Mouse (Mus musculus): Measurements from ENCODE around the gene Ppfia1.

The Ppfia1 gene

GRCm38 (mm10) chr7:144562016-144562415 is 8.5 kb upstream of the Ppfia1 start:
- POLR2A ChIA-PET = interaction anchor here in 2 of 4 experiments (0.6 to 1.5 kb wide), 3 partner anchors 20 to 103 kb away, joined by 3 read pairs; partner anchors contain the start of gene Fadd (in 1 of the 2)
- CTCF ChIA-PET = interaction anchor here in 2 of 4 experiments (0.6 to 1.1 kb wide), 4 partner anchors 20 to 174 kb away, joined by 3 to 7 read pairs (median 4); partner anchors contain the start of gene Fadd (in 1 of the 2)

- POLR2A ChIA-PET = no interaction called here
Measured at GRCm38 (mm10) chr7:144560594-144560993, 7.1 kb upstream of the Ppfia1 start.

GRCm38 (mm10) chr7:144558552-144558951 is 5.0 kb upstream of the Ppfia1 start:
- ChIA-PET CTCF (interaction anchor here in 1 of 4 experiments (1.2 kb wide), 1 partner anchor 23 kb away, joined by 3 read pairs; the partner anchor contains the start of gene Fadd), POLR2A (interaction anchor here in 1 of 4 experiments (0.5 kb wide), 1 partner anchor 136 kb away, joined by 3 read pairs; no protein-coding TSS in a partner anchor)

More at GRCm38 (mm10) chr7:144560594-144560993, 7.1 kb upstream of the Ppfia1 start:
- CTCF ChIA-PET = interaction anchor here in 1 of 4 experiments (0.5 kb wide), 1 partner anchor 96 kb away, joined by 5 read pairs; no protein-coding TSS in a partner anchor

- CTCF ChIA-PET = interaction anchor here in 2 of 4 experiments (1.1 to 1.4 kb wide), 2 partner anchors 222 to 346 kb away, joined by 3 to 4 read pairs; no protein-coding TSS in a partner anchor
- POLR2A ChIA-PET = interaction anchor here in 2 of 4 experiments (0.6 to 2.0 kb wide), 3 partner anchors 11 to 168 kb away, joined by 3 to 11 read pairs (median 4); partner anchors contain the start of gene Fadd (in 1 of the 2)
Measured at GRCm38 (mm10) chr7:144554123-144554472, 569 bp upstream of the Ppfia1 start.

- CTCF ChIA-PET = interaction anchor here in 2 of 4 experiments (0.7 to 1.2 kb wide), 3 partner anchors 79 to 355 kb away, joined by 3 to 8 read pairs (median 4); no protein-coding TSS in a partner anchor
- POLR2A ChIA-PET = interaction anchor here in 2 of 4 experiments (0.6 to 3.1 kb wide), 9 partner anchors 13 to 686 kb away, joined by 3 to 12 read pairs (median 3); partner anchors contain the start of gene Fadd (in 2 of the 2)
Measured at GRCm38 (mm10) chr7:144552274-144552673, 1.3 kb downstream of the Ppfia1 start.

- POLR2A ChIA-PET = interaction anchor here in 1 of 4 experiments (2.2 to 3.1 kb wide), 2 partner anchors 11 to 31 kb away, joined by 10 to 12 read pairs; partner anchors contain the start of gene Fadd
Measured at GRCm38 (mm10) chr7:144550811-144551210, 2.7 kb downstream of the Ppfia1 start.

GRCm38 (mm10) chr7:144549904-144550566 is 3.5 kb downstream of the Ppfia1 start:
- ChIA-PET POLR2A (interaction anchor here in 2 of 4 experiments (0.9 to 3.1 kb wide), 4 partner anchors 9 to 32 kb away, joined by 3 to 12 read pairs (median 6); partner anchors contain the start of gene Fadd (in 1 of the 2)), CTCF (interaction anchor here in 2 of 4 experiments (0.6 to 1.2 kb wide), 4 partner anchors 26 to 333 kb away, joined by 3 read pairs; no protein-coding TSS in a partner anchor)

More at GRCm38 (mm10) chr7:144550811-144551210, 2.7 kb downstream of the Ppfia1 start:
- CTCF ChIA-PET = interaction anchor here in 1 of 4 experiments (1.2 kb wide), 1 partner anchor 231 kb away, joined by 3 read pairs; no protein-coding TSS in a partner anchor

- CTCF ChIA-PET = interaction anchor here in 1 of 4 experiments (0.7 kb wide), 1 partner anchor 21 kb away, joined by 4 read pairs; no protein-coding TSS in a partner anchor
- POLR2A ChIA-PET = no interaction called here
Measured at GRCm38 (mm10) chr7:144545231-144545630, 8.3 kb downstream of the Ppfia1 start.

- ChIA-PET CTCF (interaction anchor here in 2 of 4 experiments (0.6 to 0.7 kb wide), 3 partner anchors 53 to 625 kb away, joined by 3 read pairs; no protein-coding TSS in a partner anchor), POLR2A (interaction anchor here in 2 of 4 experiments (0.6 to 2.3 kb wide), 5 partner anchors 9 to 421 kb away, joined by 3 to 10 read pairs (median 4); no protein-coding TSS in a partner anchor)
Measured at GRCm38 (mm10) chr7:144541351-144541750, 12.2 kb downstream of the Ppfia1 start.

GRCm38 (mm10) chr7:144539146-144539545 is 14.4 kb downstream of the Ppfia1 start:
- ChIA-PET POLR2A (interaction anchor here in 1 of 4 experiments (1.1 to 2.3 kb wide), 3 partner anchors 11 to 26 kb away, joined by 4 to 10 read pairs (median 6); no protein-coding TSS in a partner anchor), CTCF (no interaction called here)

GRCm38 (mm10) chr7:144538030-144538644 is 15.4 kb downstream of the Ppfia1 start:
- ChIA-PET CTCF (interaction anchor here in 2 of 4 experiments (0.6 kb wide), 2 partner anchors 17 to 708 kb away, joined by 3 read pairs; no protein-coding TSS in a partner anchor), POLR2A (interaction anchor here in 2 of 4 experiments (0.6 to 1.5 kb wide), 5 partner anchors 11 to 74 kb away, joined by 3 to 7 read pairs (median 4); no protein-coding TSS in a partner anchor)

- ChIA-PET CTCF (no interaction called here), POLR2A (interaction anchor here in 2 of 4 experiments (0.7 to 1.5 kb wide), 2 partner anchors 13 to 66 kb away, joined by 3 read pairs; no protein-coding TSS in a partner anchor)
Measured at GRCm38 (mm10) chr7:144536367-144536766, 17.2 kb downstream of the Ppfia1 start.

GRCm38 (mm10) chr7:144534773-144535172 is 18.8 kb downstream of the Ppfia1 start:
- POLR2A ChIA-PET = no interaction called here

GRCm38 (mm10) chr7:144531585-144532378 is 21.7 kb downstream of the Ppfia1 start:
- POLR2A ChIA-PET = interaction anchor here in 1 of 4 experiments (0.7 to 1.3 kb wide), 3 partner anchors 17 to 135 kb away, joined by 3 to 5 read pairs (median 3); no protein-coding TSS in a partner anchor
- CTCF ChIA-PET = interaction anchor here in 2 of 4 experiments (0.6 to 0.9 kb wide), 3 partner anchors 140 to 471 kb away, joined by 3 to 5 read pairs (median 4); no protein-coding TSS in a partner anchor

More at GRCm38 (mm10) chr7:144534773-144535172, 18.8 kb downstream of the Ppfia1 start:
- CTCF ChIA-PET = no interaction called here

- ChIA-PET POLR2A (no interaction called here), CTCF (no interaction called here)
Measured at GRCm38 (mm10) chr7:144529851-144530250, 23.7 kb downstream of the Ppfia1 start.

GRCm38 (mm10) chr7:144527723-144528221 is 25.8 kb downstream of the Ppfia1 start:
- POLR2A ChIA-PET = no interaction called here
- CTCF ChIA-PET = interaction anchor here in 2 of 4 experiments (0.6 to 1.4 kb wide), 2 partner anchors 100 to 635 kb away, joined by 3 to 5 read pairs; no protein-coding TSS in a partner anchor

GRCm38 (mm10) chr7:144526649-144527048 is 26.9 kb downstream of the Ppfia1 start:
- ChIA-PET POLR2A (interaction anchor here in 2 of 4 experiments (0.6 to 0.8 kb wide), 2 partner anchors 11 to 35 kb away, joined by 3 to 4 read pairs; no protein-coding TSS in a partner anchor), CTCF (no interaction called here)
